Mouse (Mus musculus) heart, embryonic 10.5 days (tissue): ENCODE measurements around the gene Bcar1. TPM values are rescaled to one million over a fixed set of nuclear protein-coding genes. Genes with fewer than 3 reads are reported as not detected.
A peak's percentile ranks its signal among the peaks of the same experiment; 100 is the strongest.

Experiments used
- DNase-seq: peaks from one replicate; pipeline ENCODE4 v3.0.0-alpha.2; 2017; ENCODE audit warnings: low spot score
- H3K27ac ChIP-seq: fragments of 300-500 bp; sonication (generic); 2 replicates; pipeline ENCODE4 v1.5.1; 2016; ENCODE audit warnings: mild to moderate bottlenecking
- H3K27me3 ChIP-seq: fragments of 300-500 bp; sonication (generic); 2 replicates; pipeline ENCODE4 v1.6.1; 2016; ENCODE audit warnings: mild to moderate bottlenecking; ENCODE audit not compliant: poor library complexity, insufficient read depth, severe bottlenecking
- H3K36me3 ChIP-seq: fragments of 300-500 bp; sonication (generic); 2 replicates; pipeline ENCODE4 v1.6.1; 2016; ENCODE audit warnings: mild to moderate bottlenecking, moderate library complexity
- H3K4me1 ChIP-seq: fragments of 300-500 bp; sonication (generic); 2 replicates; pipeline ENCODE4 v1.6.1; 2016; ENCODE audit warnings: mild to moderate bottlenecking
- H3K4me3 ChIP-seq: fragments of 300-500 bp; sonication (generic); 2 replicates; pipeline ENCODE4 v1.5.1; 2016; ENCODE audit warnings: mild to moderate bottlenecking, moderate library complexity
- H3K9me3 ChIP-seq: fragments of 300-500 bp; sonication (generic); 2 replicates; pipeline ENCODE4 v1.6.1; 2016; ENCODE audit warnings: mild to moderate bottlenecking, moderate library complexity
- WGBS: fragments of 180-500 bp; shearing (Covaris S2); methylation state at CpG from one replicate; pipeline ENCODE4 v1.1.7; 2016; 5-methylcytosine and 5-hydroxymethylcytosine counted together
- polyA plus RNA-seq: library from polyadenylated mRNA; unstranded; fragments of >200 nt; fragmentation: Nextera tagmentation; extraction: Ambion mirVana; gene quantifications from 2 replicates; pipeline ENCODE4 v1.2.1, GENCODE M21; 2016

Bcar1 gene
- polyA plus RNA-seq, 1 experiment from 2014 or later: 53.2 TPM

DNA sequence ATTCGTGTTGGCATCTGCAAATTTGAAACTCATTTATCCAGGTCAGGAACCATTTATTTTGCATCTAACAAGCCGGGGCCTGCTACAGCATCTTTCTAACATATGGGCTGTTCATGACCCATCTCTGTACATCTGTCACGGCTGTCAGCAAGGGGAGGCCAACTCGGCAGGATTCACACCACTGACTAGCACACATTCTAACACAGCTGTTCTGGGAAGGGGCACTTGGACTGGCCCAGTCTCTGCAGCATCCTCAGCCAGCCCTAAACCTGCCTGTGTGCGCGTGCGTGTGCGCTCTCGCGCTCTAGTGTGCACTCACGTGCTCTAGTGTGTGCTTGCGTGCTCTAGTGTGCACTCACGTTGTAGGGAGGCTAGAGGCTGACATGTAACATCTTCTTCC, 17.1 kb upstream of the Bcar1 start:
- DNase-seq: no peak
- H3K9me3 ChIP-seq: no peaks in the 10 kb centered on the region
- 0 out of 2 replicates have a peak, but pooled peaks cover 2% of the 10 kb centered on the region for H3K4me1 ChIP-seq
- peaks cover 8% of the 10 kb centered on the region for H3K36me3 ChIP-seq
- no peaks in the 10 kb centered on the region for H3K27me3 ChIP-seq
- H3K4me3 ChIP-seq: no peak overlapping the region
- H3K27ac ChIP-seq: no peak overlapping the region
- WGBS: 86% methylated on average over 13 of the region's 13 CpGs

DNA sequence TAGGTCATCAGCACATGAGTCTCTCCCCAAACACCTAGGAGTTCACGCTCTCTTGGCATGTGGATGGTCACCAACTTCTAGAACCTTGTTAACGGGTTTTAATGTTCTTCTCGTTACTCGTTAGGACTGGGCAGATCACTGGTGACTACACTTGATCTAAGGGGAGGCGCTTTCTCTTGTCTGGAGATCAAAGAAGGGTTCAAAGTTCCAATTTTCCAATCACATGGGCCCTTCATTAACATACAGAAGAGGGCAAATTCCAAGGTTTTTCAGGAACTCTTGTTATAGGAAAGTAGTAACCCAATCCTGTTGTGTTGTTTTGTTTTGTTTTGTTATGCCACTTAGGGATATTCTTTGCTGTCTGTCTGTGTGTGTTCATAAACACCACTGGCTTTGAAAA, 15.2 kb upstream of the Bcar1 start:
- Histone ChIP-seq H3K27ac (no peak overlapping the region), H3K36me3 (no peaks in the 10 kb centered on the region), H3K27me3 (no peaks in the 10 kb centered on the region), H3K9me3 (no peaks in the 10 kb centered on the region), H3K4me3 (no peak overlapping the region), H3K4me1 (peaks cover 17% of the 10 kb centered on the region)
- no peak for DNase-seq
- WGBS: 79% methylated on average over 5 of the region's 5 CpGs

DNA sequence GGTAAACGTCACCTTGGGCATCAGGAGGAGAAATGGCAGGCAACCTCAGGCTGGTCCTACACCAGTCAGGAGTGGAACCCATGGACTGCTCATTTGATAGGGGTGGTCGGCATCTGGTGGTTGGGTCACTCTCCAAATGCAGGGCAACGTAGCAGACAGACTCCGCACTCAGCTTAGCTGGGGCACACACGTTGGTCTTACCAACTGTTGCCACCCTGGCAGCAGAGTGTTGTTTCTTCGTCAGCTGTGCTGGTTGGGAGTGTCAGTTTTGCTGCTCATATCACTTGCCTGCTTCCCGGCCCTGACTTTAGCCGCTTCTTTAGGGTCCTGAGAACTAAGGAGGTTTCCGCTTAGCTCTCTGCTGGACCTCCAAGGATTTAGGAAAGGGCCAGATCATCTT, 14.0 kb upstream of the Bcar1 start:
- no peak overlapping the region for H3K4me3 ChIP-seq
- no peaks in the 10 kb centered on the region for H3K27me3 ChIP-seq
- H3K4me1 ChIP-seq: peaks cover 20% of the 10 kb centered on the region
- H3K27ac ChIP-seq: no peak overlapping the region
- no peak for DNase-seq
- no peaks in the 10 kb centered on the region for H3K9me3 ChIP-seq
- H3K36me3 ChIP-seq: no peaks in the 10 kb centered on the region
- WGBS: 81% methylated on average over 9 of the region's 9 CpGs

DNA sequence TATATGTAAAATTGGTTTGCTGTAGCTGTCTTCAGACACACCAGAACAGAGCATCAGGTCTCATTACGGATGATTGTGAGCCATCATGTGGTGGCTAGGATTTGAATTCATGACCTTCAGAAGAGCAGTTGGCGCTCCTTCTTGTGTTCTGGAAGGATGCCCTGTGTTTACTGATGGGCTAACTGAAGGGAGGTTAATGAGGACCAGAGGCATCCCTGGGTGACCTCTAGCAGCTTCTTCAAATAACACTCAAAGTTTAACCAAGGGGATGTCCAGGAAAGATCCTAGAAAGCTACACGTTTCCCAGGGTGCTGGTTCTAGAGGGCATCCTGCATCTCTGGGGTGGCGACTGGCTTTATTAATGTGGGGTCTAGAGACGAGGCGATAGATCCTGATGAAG, 11.1 kb upstream of the Bcar1 start:
- no peaks in the 10 kb centered on the region for H3K27me3 ChIP-seq
- 81% methylated on average over 6 of the region's 6 CpGs for WGBS

DNA sequence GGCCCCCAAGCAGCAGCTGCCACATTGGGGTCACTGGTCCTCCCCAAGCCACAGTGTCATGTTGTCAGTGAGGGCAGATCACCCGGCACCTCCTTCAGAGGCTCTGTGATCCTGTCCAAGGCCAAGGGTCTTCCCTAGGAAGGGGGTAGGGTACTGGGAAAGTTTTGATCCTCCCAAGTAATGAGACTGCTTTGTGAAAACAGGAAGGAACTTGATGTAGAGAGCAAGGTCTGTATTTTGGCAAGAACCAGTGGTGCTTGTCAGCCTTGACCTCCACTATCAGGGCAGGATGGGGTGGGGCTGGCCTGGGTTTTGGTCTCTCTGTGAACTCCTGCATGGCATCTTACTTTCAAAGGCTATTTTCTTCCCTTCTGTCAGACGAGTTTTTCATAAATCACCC, 10.5 kb upstream of the Bcar1 start:
- Histone ChIP-seq H3K4me3 (no peak overlapping the region), H3K36me3 (no peaks in the 10 kb centered on the region), H3K4me1 (peaks cover 18% of the 10 kb centered on the region), H3K27ac (peak overlapping the region; percentile 65; the same call in 1 of the 2 replicates), H3K27me3 (no peaks in the 10 kb centered on the region), H3K9me3 (no peaks in the 10 kb centered on the region)
- no peak for DNase-seq
- WGBS: 32% methylated on average over 2 of the region's 2 CpGs

More for the DNA sequence above, 11.1 kb upstream of the Bcar1 start:
- H3K27ac ChIP-seq: no peak overlapping the region
- no peaks in the 10 kb centered on the region for H3K36me3 ChIP-seq
- H3K4me1 ChIP-seq: peaks cover 18% of the 10 kb centered on the region
- no peak overlapping the region for H3K4me3 ChIP-seq
- no peaks in the 10 kb centered on the region for H3K9me3 ChIP-seq
- no peak for DNase-seq

DNA sequence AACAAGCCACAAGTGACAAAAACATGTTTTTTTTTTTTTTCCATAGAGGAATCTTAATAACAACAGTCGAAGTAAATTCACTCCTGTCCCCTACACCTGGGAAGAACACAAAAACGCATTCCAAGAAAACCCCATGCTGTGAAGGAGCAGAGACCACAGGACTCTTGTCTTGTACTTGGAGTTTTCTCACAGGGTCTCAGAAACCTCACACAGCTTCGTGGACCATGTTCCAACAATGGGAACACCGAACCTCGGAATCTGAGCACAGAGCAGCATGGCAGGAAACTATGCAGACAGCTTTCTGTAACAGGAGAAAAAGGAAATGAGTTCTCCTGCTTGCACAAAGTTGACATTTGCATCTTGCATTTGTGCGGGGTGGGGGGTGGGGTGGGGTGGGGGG, 5.2 kb upstream of the Bcar1 start:
- Histone ChIP-seq H3K9me3 (no peaks in the 10 kb centered on the region), H3K4me1 (peaks cover 41% of the 10 kb centered on the region), H3K27ac (no peak overlapping the region), H3K27me3 (no peaks in the 10 kb centered on the region), H3K4me3 (no peak overlapping the region), H3K36me3 (no peaks in the 10 kb centered on the region)
- no peak for DNase-seq
- WGBS: 48% methylated on average over 6 of the region's 6 CpGs

DNA sequence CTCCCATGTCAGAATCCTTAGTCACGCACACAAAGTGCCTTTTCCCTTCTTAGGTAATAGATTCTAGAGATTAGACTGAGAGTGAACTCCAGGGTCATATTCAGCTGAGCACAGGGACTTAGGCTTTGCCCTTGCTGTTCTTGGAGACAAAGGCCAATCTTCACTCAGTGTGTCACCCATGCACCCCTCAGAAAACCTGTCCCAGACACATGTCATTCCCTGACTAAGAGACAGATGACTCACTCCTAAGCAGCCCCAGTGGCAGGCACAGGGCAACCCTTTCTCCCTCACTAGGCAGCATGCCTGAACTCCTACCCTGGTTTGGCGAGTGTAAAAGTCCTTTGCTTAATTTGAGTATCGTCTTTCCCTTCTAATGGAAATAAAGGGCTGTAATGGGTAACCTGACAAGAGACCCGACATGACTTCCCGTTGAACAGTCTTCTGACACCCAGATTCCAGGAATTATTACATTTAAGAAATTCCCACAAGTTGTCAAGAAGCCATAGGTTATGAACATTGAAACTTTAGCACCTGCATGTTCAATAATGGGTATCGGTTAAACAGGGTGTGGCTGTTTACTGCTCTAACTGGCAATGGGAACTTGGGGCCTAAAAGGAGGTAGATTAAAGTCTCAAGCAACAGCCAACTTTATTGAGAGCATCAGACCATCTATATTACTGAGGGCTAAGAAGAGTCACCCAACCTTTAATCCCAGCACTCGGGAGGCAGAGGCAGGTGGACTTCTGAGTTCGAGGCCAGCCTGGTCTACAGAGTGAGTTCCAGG, 4.4 kb upstream of the Bcar1 start:
- no peaks in the 10 kb centered on the region for H3K36me3 ChIP-seq
- H3K27ac ChIP-seq: 0 out of 2 replicates have a peak overlapping the region, but pooled peaks have one; percentile 44
- 78% methylated on average over 8 of the region's 8 CpGs for WGBS

DNA sequence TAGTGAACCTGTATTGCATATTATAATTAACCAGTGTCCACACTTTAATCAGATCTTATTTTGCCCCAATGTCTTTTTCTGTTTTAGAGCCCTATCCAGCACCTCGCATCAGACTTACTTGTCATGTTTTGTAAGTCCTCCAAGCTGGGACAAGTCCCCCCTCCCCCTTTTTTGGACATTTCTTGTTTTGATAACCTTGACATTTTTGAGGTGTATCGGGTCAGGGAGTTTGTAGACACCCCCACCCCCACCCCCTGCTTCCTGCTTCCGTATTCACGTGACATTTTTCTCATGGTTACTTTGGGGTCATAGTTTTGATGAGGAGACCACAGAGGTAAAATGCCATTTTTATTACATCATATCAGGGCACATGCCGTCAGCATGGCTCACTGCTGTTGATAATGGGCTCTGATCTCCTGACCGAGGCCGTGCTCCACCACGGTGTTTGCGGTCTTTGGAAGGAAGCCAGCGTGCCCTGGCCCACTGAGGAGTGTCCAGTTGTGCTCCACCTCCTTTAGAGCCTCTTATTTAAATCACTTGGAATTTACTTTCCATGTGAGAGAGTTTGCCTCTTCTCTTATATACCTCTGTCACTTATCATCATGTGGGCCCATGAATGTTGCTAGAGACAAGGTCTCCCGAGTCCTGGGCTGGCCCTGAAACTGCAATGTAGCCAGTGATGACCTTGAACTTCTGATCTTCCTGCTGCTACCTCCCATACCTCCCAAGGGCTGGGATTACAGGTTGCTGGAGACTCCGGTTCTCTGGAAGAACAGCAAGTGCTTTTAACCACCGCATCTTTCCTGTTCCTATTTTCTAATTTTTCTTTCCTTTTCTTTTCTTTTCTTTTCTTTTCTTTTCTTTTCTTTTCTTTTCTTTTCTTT, 3.2 kb upstream of the Bcar1 start:
- WGBS: 57% methylated on average over 13 of the region's 13 CpGs
- H3K27me3 ChIP-seq: no peaks in the 10 kb centered on the region
- no peak overlapping the region for H3K4me3 ChIP-seq
- peak overlapping the region; percentile 98 for H3K27ac ChIP-seq
- no peaks in the 10 kb centered on the region for H3K36me3 ChIP-seq
- H3K4me1 ChIP-seq: peaks cover 56% of the 10 kb centered on the region
- H3K9me3 ChIP-seq: no peaks in the 10 kb centered on the region
- DNase-seq: no peak

More for the DNA sequence above, 4.4 kb upstream of the Bcar1 start:
- Histone ChIP-seq H3K4me1 (peaks cover 43% of the 10 kb centered on the region), H3K4me3 (no peak overlapping the region), H3K27me3 (no peaks in the 10 kb centered on the region), H3K9me3 (no peaks in the 10 kb centered on the region)
- DNase-seq: no peak

DNA sequence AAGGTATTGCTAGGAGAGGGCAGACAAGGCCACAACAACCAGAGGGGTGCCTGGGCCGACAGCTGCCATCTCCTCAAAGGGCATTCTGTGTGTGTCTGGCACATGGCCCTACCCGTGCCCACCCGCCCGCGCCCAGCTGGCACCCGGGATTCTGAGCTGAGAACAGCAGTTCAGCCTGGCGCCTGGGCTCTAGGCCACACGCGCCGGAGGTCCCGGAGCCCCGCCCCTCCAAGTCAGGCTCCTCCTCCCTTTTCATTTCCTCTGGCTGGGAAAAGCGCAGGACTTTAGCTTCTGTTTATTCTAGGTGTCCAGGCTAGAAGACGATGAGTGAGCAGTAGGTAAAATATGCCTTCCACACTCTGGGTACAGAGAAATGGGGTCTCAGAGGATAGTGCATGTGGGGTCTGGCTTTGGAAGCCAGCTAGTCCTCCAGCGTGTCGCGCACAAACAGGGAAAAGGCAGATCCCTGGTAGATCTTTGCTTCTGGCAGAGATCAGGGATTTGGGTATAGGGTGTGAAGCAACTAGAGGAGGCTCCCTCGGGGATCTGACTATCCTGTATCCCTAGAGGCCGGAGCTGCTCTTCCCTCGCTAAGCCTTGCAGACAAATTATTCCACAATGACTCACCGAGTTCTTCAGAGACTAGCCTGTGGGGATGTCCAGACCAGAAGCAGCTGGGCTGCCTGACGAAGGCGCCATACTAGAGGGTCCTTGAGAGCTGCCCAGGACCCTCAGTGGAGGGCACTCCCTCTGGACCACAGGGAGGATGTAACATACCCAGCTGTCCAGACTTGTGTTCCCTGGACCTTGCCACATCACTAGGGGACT, 2.2 kb upstream of the Bcar1 start:
- Histone ChIP-seq H3K27ac (peak overlapping the region; percentile 98), H3K4me3 (peak overlapping the region; percentile 53)

DNA sequence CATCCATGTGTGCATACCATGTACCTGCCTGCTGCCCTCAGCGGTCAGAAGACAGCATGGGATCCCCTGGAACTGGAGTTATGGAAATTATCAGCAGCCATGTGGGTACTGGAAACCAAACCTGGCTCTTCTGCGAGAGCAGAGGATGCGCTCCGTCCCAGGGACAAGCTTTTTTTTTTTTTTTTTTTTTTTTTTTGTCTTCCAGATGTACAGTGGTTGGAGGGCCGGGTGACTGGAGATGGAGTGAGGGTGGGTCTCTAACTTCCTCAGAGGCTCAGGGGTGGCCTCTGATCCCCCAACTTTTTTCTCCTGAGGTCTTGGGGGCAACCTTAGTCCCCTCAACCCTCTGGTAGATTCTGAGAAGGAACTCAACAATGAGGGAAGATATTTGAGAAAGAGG, 1.5 kb upstream of the Bcar1 start:
- no peaks in the 10 kb centered on the region for H3K9me3 ChIP-seq
- H3K4me3 ChIP-seq: peak overlapping the region; percentile 53; the same call in 1 of the 2 replicates
- DNase-seq: no peak
- H3K4me1 ChIP-seq: peaks cover 73% of the 10 kb centered on the region
- no peaks in the 10 kb centered on the region for H3K36me3 ChIP-seq
- peak overlapping the region; percentile 98 for H3K27ac ChIP-seq
- WGBS: 57% methylated on average over 5 of the region's 5 CpGs
- H3K27me3 ChIP-seq: no peaks in the 10 kb centered on the region

More for the DNA sequence above, 2.2 kb upstream of the Bcar1 start:
- no peak for DNase-seq
- Histone ChIP-seq H3K27me3 (no peaks in the 10 kb centered on the region), H3K9me3 (no peaks in the 10 kb centered on the region), H3K4me1 (peaks cover 66% of the 10 kb centered on the region), H3K36me3 (no peaks in the 10 kb centered on the region)
- WGBS: 3% methylated on average over 23 of the region's 23 CpGs

DNA sequence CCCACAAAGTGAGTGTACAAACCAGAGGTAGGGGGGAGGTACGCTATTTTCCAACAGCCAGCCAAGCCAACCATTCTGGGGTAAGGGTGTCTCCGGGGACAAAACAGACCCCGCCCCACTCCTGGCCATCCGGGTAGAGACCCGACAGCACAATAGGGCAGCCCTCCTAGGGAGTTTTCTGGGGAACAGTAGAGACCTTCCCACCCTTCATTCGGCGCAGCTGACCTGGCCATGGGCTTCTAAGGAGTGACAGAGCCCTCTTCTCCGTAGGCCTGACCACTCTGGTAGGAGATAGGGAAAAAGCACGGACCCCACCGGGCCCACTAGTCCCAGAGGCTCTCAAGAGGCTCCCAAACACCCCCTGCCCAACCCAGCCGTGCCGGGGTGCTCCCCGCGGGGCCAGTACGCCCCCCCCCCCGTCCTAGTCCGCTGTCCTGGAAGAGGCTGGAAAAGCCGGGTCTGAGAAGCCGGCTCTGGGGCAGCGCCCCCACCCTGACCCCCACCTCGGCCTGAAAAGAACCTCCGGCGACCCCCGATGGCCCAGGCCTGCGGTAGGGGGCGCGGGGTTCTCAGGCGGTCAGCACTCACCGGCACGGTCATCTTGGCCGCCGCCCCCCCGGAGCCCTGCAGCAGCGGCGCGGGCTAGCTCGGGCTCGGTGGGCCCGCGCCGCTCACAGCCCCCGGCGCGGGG, 363 bp downstream of the Bcar1 start:
- Histone ChIP-seq H3K27me3 (no peaks in the 10 kb centered on the region), H3K4me3 (peak overlapping the region; percentile 96), H3K36me3 (no peaks in the 10 kb centered on the region; the same call in 1 of the 2 replicates), H3K27ac (peak overlapping the region; percentile 98), H3K9me3 (no peaks in the 10 kb centered on the region), H3K4me1 (peaks cover 91% of the 10 kb centered on the region)
- DNase-seq: no peak
- 4% methylated on average over 37 of the region's 44 CpGs for WGBS
